ENCODE assay signal across 19 mouse cellular contexts in the genomic region with DNA sequence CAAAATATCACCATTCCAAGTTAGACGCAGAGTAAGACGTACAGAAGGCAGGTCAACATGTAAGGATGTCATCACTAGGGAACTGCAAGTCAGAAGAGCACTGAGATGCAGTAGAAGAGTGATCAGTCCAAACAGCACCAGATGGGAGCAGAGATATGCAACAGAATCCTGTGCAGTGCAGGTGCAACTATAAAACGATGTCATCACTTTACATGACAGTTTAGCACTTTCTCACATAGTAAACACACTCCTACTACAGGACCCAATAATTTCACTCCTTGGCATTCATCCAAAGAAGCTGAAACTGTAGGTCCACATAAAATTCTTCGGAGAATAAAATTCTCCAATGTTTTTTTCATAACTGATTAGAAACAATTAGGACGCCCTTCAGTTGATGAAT.
DNase-seq lines count a peak whose midpoint lies in the region; ATAC-seq and TF ChIP-seq lines count a peak whose summit lies in the region.
"Had no signal": no experiment of that assay in that cellular context is flagged by ENCODE, and none has a peak within 500 bp of the region (broad histone marks: within the 10 kb centered on the region; RNA-seq: fewer than 3 reads in every experiment).

No protein-coding gene starts in this region.

- H3K9ac ChIP-seq in midbrain, embryonic 11.5 days (ENCODE audit: low read length): no peak overlapping the region
- H3K9ac ChIP-seq in midbrain, embryonic 14.5 days (replicated peaks; ENCODE audit: low read length): no peak overlapping the region
- no peak overlapping the region for H3K9ac ChIP-seq in limb, embryonic 13.5 days
- H3K9ac ChIP-seq in limb, embryonic 14.5 days (ENCODE audit: low read depth, low read length, severe bottlenecking): no peak overlapping the region
- H3K9ac ChIP-seq: embryonic facial prominence, embryonic 12.5 days; forebrain, embryonic 13.5 days; forebrain, embryonic 15.5 days; forebrain, postnatal 0 days had no signal

- H3K9me3 ChIP-seq in midbrain, embryonic 11.5 days (ENCODE audit: control insufficient read depth, low read length): no peaks in the 10 kb centered on the region
- no peaks in the 10 kb centered on the region for H3K9me3 ChIP-seq in midbrain, embryonic 14.5 days (ENCODE audit: control insufficient read depth, low read length)
- peaks cover 8% of the 10 kb centered on the region for H3K9me3 ChIP-seq in limb, embryonic 13.5 days
- no peaks in the 10 kb centered on the region; the same call in 1 of the 2 replicates for H3K9me3 ChIP-seq in limb, embryonic 14.5 days (ENCODE audit: control insufficient read depth, low read length)

- no peaks in the 10 kb centered on the region for H3K36me3 ChIP-seq in midbrain, embryonic 11.5 days (ENCODE audit: control insufficient read depth, insufficient read depth, low read length)
- H3K36me3 ChIP-seq in midbrain, embryonic 14.5 days (ENCODE audit: control insufficient read depth, insufficient read depth, low read length): no peaks in the 10 kb centered on the region
- no peaks in the 10 kb centered on the region for H3K36me3 ChIP-seq in limb, embryonic 13.5 days
- H3K36me3 ChIP-seq in limb, embryonic 14.5 days (ENCODE audit: control insufficient read depth, insufficient read depth, low read length): no peaks in the 10 kb centered on the region
- H3K36me3 ChIP-seq: embryonic facial prominence, embryonic 10.5 days; embryonic facial prominence, embryonic 12.5 days; forebrain, embryonic 15.5 days had no signal

- H3K4me2 ChIP-seq in midbrain, embryonic 11.5 days: no peak overlapping the region
- no peak overlapping the region for H3K4me2 ChIP-seq in midbrain, embryonic 14.5 days (ENCODE audit: low read length)
- no peak overlapping the region for H3K4me2 ChIP-seq in limb, embryonic 13.5 days (replicated peaks)
- H3K4me2 ChIP-seq in limb, embryonic 14.5 days (replicated peaks; ENCODE audit: low read depth, low read length, severe bottlenecking): no peak overlapping the region
- H3K4me2 ChIP-seq: embryonic facial prominence, embryonic 12.5 days; forebrain, embryonic 13.5 days; forebrain, embryonic 15.5 days had no signal

- no peak overlapping the region for H3K4me3 ChIP-seq in midbrain, embryonic 11.5 days (ENCODE audit: low read depth, low read length)
- no peak overlapping the region for H3K4me3 ChIP-seq in midbrain, embryonic 14.5 days (replicated peaks; ENCODE audit: low read depth, low read length)
- H3K4me3 ChIP-seq in limb, embryonic 13.5 days: no peak overlapping the region
- no peak overlapping the region for H3K4me3 ChIP-seq in limb, embryonic 14.5 days (replicated peaks; ENCODE audit: low read length)
- H3K4me3 ChIP-seq: embryonic facial prominence, embryonic 10.5 days; embryonic facial prominence, embryonic 12.5 days; forebrain, embryonic 13.5 days; forebrain, embryonic 15.5 days had no signal

- H3K27ac ChIP-seq in midbrain, embryonic 11.5 days (ENCODE audit: low read depth, low read length): no peak overlapping the region
- H3K27ac ChIP-seq in midbrain, embryonic 14.5 days (replicated peaks; ENCODE audit: low read depth, low read length): no peak overlapping the region
- H3K27ac ChIP-seq in limb, embryonic 13.5 days: no peak overlapping the region
- H3K27ac ChIP-seq in limb, embryonic 14.5 days (replicated peaks; ENCODE audit: low read depth, low read length): no peak overlapping the region
- H3K27ac ChIP-seq: embryonic facial prominence, embryonic 10.5 days; embryonic facial prominence, embryonic 12.5 days; forebrain, embryonic 13.5 days; forebrain, embryonic 15.5 days had no signal

- ATAC-seq in frontal cortex, adult (ENCODE audit: low TSS enrichment): 0 out of 2 replicates have a peak, but pooled peaks have one; percentile 27
- ATAC-seq in midbrain, embryonic 11.5 days (ENCODE audit: low FRiP score): no peak
- ATAC-seq in midbrain, embryonic 14.5 days (ENCODE audit: low FRiP score, low TSS enrichment): no peak
- ATAC-seq in limb, embryonic 13.5 days (ENCODE audit: low FRiP score, low read depth): peak; percentile 80
- ATAC-seq in limb, embryonic 14.5 days (ENCODE audit: low FRiP score, low read depth): peak; percentile 75
- ATAC-seq: forebrain, embryonic 13.5 days; forebrain, embryonic 15.5 days; forebrain, postnatal 0 days had no signal

- DNase-seq in frontal cortex, postnatal 25 days (ENCODE audit: low spot score in 2 of 2): no peak
- DNase-seq in midbrain, embryonic 11.5 days (ENCODE audit: low spot score, missing footprints): peak; percentile 41
- no peak for DNase-seq in midbrain, embryonic 14.5 days
- peak; percentile 24 for DNase-seq in limb, embryonic 14.5 days (ENCODE audit: low spot score)
- no peak for DNase-seq in thymus, adult 18-20 months
- DNase-seq: adrenal gland, adult 2 months; adrenal gland, postnatal 14 days; cerebellum, adult 11 months; cerebellum, adult 18-20 months; cerebellum, adult 8-10 months; cerebellum, adult 9-11 months; cerebellum, postnatal 14 days; forebrain, postnatal 0 days had no signal

- TF ChIP-seq POLR2A in limb, embryonic 14.5 days (IDR thresholded peaks at IDR 0.05; ENCODE audit: borderline replicate concordance, extremely low read depth, insufficient read depth, insufficient read length): no peak

- no peaks in the 10 kb centered on the region for H3K4me1 ChIP-seq in midbrain, embryonic 11.5 days (ENCODE audit: control insufficient read depth, insufficient read depth, low read length)
- no peaks in the 10 kb centered on the region for H3K4me1 ChIP-seq in midbrain, embryonic 14.5 days (ENCODE audit: control insufficient read depth, insufficient read depth, low read length)
- peaks cover 7% of the 10 kb centered on the region for H3K4me1 ChIP-seq in limb, embryonic 13.5 days
- H3K4me1 ChIP-seq in limb, embryonic 14.5 days (ENCODE audit: control insufficient read depth, insufficient read depth, low read length): 0 out of 2 replicates have a peak, but pooled peaks cover 5% of the 10 kb centered on the region
- H3K4me1 ChIP-seq: embryonic facial prominence, embryonic 10.5 days; embryonic facial prominence, embryonic 12.5 days; forebrain, embryonic 13.5 days; forebrain, embryonic 15.5 days had no signal

- 93% methylated on average over 5 of the region's 5 CpGs for WGBS in midbrain, embryonic 11.5 days
- WGBS in midbrain, embryonic 14.5 days: 94% methylated on average over 5 of the region's 5 CpGs
- 64% methylated on average over 5 of the region's 5 CpGs for WGBS in limb, embryonic 13.5 days
- WGBS in limb, embryonic 14.5 days: 58% methylated on average over 5 of the region's 5 CpGs

- no peaks in the 10 kb centered on the region for H3K27me3 ChIP-seq in midbrain, embryonic 11.5 days (ENCODE audit: control insufficient read depth, insufficient read depth, low read length)
- H3K27me3 ChIP-seq in midbrain, embryonic 14.5 days (ENCODE audit: control insufficient read depth, insufficient read depth, low read length): no peaks in the 10 kb centered on the region
- H3K27me3 ChIP-seq in limb, embryonic 13.5 days: no peaks in the 10 kb centered on the region
- no peaks in the 10 kb centered on the region for H3K27me3 ChIP-seq in limb, embryonic 14.5 days (ENCODE audit: control insufficient read depth, insufficient read depth, low read length)
- H3K27me3 ChIP-seq: embryonic facial prominence, embryonic 12.5 days; forebrain, embryonic 13.5 days; forebrain, embryonic 15.5 days had no signal

Comparison
In these comparisons a context has a peak if more than half of its experiments do, and no peak if none do; other contexts are left out.
1. DNase-seq: peak in midbrain, embryonic 11.5 days (single experiment) and limb, embryonic 14.5 days (single experiment); none in frontal cortex, postnatal 25 days (0 of 2), midbrain, embryonic 14.5 days (single experiment) and thymus, adult 18-20 months (0 of 2).
2. ATAC-seq: peak in frontal cortex, adult (single experiment), limb, embryonic 13.5 days (single experiment) and limb, embryonic 14.5 days (single experiment); none in midbrain, embryonic 11.5 days (single experiment) and midbrain, embryonic 14.5 days (single experiment).